Mouse (Mus musculus): ENCODE measurements around the gene Olfr669.
"Not testable (repeated sequence)": the region's sequence is repeated elsewhere in the genome, so short reads cannot be mapped to it uniquely, and the experiment has no call there.

Olfr669 gene

DNA sequence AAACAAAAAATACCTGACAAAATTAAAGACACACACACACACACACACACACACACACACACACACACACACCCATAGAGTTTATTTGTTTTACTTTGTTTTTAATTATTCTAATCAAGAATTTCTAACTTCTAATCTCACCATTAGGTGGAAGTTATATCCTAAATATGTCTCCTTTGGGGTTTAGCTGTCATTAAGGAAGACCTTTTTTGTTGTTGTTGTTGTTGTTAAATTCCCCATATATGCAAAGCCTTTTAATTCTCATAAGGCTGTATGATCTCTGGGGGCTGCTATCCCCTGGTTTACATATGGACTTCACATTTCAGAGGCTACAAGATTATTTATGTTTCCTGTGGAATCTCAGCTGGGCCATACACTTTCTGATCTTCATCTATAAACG is at the start of gene Olfr669:
Gene Olfr669 (plus strand): TSS at position 301 of the 400 bp plus-strand sequence.
- no peak for DNase-seq

DNA sequence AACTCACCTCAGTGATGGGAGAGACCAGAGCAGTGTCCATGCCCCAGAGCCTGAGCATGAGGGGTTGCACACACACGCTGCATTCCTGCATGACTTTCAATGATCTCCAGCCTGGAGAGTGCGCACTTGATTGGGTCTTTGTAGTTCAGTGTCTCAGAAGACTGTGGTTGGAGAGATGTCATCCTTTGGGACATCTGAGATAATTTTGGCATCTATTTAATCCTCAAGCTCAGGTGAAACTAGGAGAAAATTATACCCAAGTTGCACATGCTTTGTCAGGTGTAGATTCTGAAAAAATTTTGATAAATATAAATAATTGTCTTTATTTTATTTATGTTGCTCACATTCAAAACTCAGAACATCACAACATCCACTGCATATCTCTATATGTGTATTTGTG is 38.2 kb upstream of the Olfr669 start, which contains the start of gene Olfr666:
Gene Olfr666 (minus strand): TSS at position 101 of the 400 bp plus-strand sequence.
- no peak for DNase-seq

DNA sequence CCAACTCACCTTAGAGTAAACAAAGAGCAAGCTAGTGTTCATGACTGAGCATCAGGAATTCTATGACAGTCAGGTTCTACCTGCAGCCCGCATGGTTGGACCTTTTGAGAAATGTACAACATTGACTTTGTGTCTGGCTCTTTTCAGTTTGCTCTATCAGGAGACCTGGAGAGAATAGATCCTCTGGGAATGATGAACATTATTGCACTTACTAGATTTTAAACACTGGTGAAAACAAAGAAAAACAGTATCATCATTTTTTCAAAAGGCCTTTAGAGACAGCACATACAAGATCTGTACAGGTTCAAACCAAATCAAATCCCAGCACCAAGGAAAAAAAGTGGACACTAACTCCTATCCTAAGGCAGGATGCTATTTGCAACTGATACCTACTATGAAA is 12.7 kb upstream of the Olfr669 start, which contains the start of gene Olfr667:
Gene Olfr667 (minus strand): TSS at position 101 of the 400 bp plus-strand sequence.
- no peak for DNase-seq

DNA sequence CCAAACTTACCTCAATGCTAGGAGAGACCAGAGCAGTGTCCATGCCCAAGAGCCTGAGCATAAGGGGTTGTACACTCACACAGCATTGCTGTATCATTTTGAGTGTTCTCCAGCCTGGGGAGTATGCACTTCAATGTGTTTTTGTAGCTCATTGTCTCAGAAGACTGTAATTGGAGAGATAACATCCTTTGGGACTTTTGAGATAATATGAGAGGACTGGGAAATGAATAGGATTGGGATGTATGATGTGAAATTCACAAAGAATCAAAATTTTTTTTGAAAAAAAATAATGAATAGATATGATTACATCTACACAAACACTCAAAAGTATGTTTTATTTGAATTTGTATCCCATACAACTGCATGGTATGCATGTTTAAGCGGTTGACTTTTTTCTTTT is 6.1 kb upstream of the Olfr669 start, which contains the start of gene Olfr668:
Gene Olfr668 (minus strand): TSS at position 101 of the 400 bp plus-strand sequence.
- DNase-seq, result no peak

DNA sequence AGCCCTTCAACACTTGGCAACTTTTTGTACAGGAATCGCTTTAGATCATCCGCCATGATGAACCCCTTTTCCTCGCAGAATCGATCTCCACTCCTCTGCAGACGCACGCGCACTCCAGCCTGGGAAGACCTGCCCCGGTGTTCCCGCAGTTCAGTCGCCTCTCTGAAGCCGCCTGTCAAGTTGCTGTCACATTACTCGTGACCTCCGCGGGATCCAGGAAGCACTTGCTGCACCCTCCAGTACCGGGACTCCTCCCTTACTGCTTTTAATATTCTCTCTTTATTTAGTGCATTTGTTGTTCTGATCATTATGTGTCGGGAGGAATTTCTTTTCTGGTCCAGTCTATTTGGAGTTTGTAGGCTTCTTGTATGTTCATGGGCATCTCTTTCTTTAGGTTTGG is 16.2 kb downstream of the Olfr669 start:
- DNase-seq, result not testable (repeated sequence)

DNA sequence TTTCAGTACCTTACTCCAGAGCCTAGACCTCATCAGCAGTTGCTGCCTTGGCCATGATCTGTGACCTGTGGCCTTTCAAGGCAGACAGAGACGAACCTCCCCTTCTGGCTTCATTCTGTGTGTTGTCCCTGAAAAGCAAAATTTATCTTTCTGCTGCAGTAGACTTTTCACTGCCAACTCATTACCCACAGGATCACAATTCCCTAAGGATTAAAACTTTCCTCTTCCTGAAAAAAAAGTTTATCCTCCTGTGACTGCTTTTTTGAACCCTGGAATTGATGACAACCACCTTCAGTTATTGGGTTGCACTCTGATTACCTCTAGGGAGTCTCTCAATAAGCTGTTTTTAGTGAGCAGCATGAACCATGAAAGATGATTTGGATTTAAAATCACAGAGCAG is 28.5 kb downstream of the Olfr669 start, which contains the start of gene Olfr670:
Gene Olfr670 (minus strand): TSS at position 101 of the 400 bp plus-strand sequence.
- DNase-seq, result no peak

DNA sequence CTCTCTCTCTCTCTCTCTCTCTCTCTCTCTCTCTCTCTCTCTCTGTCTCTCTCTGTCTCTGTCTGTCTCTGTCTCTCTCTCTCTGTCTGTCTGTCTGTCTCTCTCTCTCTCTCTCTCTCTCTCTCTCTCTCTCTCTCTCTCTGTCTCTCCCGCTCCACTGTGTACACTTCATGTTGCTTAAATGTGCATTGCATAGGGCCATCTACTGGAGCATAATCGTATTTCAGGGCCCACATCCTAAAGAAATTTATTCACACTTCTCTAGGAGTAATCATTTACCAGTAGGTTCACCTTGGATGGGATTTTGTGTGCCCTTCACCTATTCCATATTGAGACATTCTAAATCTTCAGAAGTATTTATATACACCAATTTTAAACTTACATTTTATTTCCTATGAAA is 38.5 kb downstream of the Olfr669 start:
- not testable (repeated sequence) for DNase-seq

DNA sequence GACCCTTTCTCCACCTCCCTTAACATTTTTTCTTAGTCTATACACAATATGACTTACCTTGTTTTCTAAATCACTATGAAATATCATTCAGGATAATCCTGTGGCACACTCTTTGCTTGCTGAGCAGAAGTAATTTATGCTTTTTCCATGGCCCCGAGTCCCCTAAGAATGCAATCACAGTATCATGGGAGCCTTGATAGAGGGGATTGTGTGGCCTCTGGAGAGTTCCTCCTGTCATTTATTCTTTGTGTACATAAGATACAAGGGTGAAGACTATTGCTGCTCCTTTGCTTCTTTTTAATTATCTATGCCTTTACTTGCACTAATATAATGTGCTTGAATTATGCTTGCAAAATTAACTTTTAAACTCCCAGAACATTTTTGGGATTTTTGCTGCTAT is 45.0 kb downstream of the Olfr669 start, which contains the start of gene Olfr671:
Gene Olfr671 (minus strand): TSS at position 101 of the 400 bp plus-strand sequence.
- DNase-seq, result no peak

All from cerebellum, adult 18-20 months (tissue).